Mouse (Mus musculus) olfactory bulb, adult 2 months (tissue): ENCODE measurements around the gene Ccdc159. TPM values are rescaled to one million over a fixed set of nuclear protein-coding genes. Genes with fewer than 3 reads are reported as not detected.

Experiments used
- H3K27ac ChIP-seq: fragments of 200-500 bp; 2 replicates; pipeline ENCODE4 v1.5.1; 2012; ENCODE audit warnings: low read depth, low read length; ENCODE audit not compliant: insufficient read depth
- H3K4me1 ChIP-seq: fragments of 200-500 bp; 2 replicates; pipeline ENCODE4 v1.6.1; 2012; ENCODE audit warnings: low read length; ENCODE audit not compliant: control insufficient read depth, insufficient read depth
- H3K4me3 ChIP-seq: fragments of 200-500 bp; 2 replicates; pipeline ENCODE4 v1.5.1; 2012; ENCODE audit warnings: mild to moderate bottlenecking, low read depth, low read length, moderate library complexity; ENCODE audit not compliant: insufficient read depth
- CTCF ChIP-seq: fragments of 200-500 bp; IDR thresholded peaks from 2 replicates; pipeline ENCODE4 v1.5.1; 2012; ENCODE audit warnings: low read depth, mild to moderate bottlenecking, low read length, moderate library complexity; ENCODE audit not compliant: insufficient read depth
- POLR2A ChIP-seq: fragments of 200-500 bp; IDR thresholded peaks from 2 replicates; pipeline ENCODE4 v1.6.1; 2012; ENCODE audit warnings: mild to moderate bottlenecking, low read depth, low read length, moderate library complexity; ENCODE audit not compliant: insufficient read depth
- WGBS: fragments of 180-500 bp; shearing (Covaris S2); methylation state at CpG from one replicate; pipeline ENCODE4 v1.1.7; 2018; 5-methylcytosine and 5-hydroxymethylcytosine counted together
- polyA plus RNA-seq: library from polyadenylated mRNA; stranded (reverse); fragments of >200 nt; gene quantifications from 2 replicates; pipeline ENCODE4 v1.2.4, GENCODE M21; 2012; ENCODE audit warnings: low replicate concordance; ENCODE audit not compliant: missing spikeins, insufficient read depth, insufficient read length

The Ccdc159 gene
- polyA plus RNA-seq, 1 experiment: not detected

DNA sequence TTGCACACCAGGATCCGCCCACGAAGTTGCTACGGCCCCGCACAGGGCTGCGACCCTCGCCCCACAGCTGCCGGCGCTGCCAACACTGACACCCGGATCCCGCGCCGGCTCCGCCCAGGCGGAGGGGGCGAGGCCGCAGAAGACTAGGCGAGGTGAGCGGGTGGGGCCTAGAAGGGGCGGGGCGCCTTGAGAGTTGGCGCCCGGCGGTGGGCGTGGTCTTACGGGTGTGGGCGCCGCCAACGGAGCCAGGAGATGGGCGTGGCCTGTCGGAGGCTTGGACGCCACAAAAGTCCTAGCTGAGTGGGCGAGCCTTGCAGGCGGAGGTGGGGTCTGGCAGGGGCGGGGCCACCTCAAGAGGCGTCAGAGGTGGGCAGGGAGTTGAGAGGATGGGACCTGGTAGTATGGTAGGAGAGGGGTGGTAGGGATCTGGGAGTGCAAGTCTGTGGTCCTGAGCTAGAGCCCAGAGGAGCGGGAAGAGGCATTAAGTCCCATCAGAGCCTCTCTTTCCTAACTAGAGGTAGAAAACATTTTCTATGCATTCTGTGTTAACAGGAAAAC, 9.2 kb upstream of the Ccdc159 start, which contains the start of gene Rab3d:
Rab3d (minus strand) TSS at position 158 of the 558 bp plus-strand sequence.
- peak within 1 kb of the TSS; percentile 59 for H3K4me3 ChIP-seq
- H3K27ac ChIP-seq: no peak within 1 kb of the TSS
- H3K4me1 ChIP-seq: peaks cover 11% of the 10 kb centered on the region
- under 1% methylated on average over 36 of the region's 36 CpGs for WGBS
- TF ChIP-seq CTCF: no peak
- TF ChIP-seq POLR2A: peak; percentile 31; the same call in 1 of the 2 replicates

DNA sequence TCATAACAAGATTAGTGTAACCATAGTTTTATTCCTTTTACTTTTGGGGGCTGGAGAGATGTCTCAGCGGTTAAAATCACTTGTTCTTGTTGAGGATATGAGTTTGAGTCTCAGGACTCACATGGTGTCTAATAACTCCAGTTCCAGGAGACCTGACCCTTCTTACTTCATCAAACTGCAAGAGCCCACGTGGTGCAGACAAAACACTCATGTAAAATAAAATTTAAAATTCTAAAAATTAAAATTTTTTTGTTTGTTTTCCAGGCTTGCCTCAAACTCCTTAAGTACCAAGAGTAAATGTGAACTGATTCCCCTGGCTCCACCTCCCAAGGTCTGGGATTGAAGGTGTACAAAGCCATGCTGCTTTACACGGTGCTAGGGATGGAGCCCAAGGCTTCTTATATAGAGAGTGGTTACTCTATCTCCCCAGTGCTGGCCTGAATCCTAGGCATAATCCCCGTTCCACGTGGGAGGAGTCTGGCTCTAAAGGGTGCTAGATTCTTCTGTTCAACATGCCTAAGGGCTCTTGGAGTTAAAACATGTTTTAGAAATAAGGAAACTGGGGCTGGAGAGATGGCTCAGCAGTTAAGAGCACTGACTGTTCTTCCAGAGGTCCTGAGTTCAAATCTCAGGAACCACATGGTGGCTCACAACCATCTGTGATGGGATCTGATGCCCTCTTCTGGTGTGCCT, 8.4 kb upstream of the Ccdc159 start:
- WGBS: 26% methylated on average over 5 of the region's 5 CpGs
- H3K27ac ChIP-seq: no peak overlapping the region
- H3K4me1 ChIP-seq: peaks cover 12% of the 10 kb centered on the region
- no peak for TF ChIP-seq POLR2A
- TF ChIP-seq CTCF: no peak
- no peak overlapping the region for H3K4me3 ChIP-seq

DNA sequence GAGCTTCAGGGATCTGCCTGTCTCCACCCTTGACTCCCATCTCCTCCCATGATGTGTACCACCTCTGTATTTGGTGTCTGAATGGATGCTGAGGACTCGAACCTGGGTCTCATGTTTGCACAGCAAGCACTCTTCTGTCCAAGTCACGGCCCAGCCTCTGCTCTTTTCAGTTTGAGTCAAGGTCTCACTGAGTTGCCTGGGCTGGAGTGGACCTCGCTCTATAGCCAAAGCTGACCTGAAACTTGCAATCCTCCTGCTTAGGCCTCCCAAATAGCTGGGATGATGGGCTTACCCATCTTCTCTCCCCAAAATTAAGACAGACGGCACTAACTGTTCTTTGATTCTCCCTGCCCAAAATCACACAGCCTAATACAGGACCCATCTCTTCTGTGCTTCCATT, 4.2 kb upstream of the Ccdc159 start:
- no peak overlapping the region for H3K4me3 ChIP-seq
- 90% methylated on average over 4 of the region's 4 CpGs for WGBS
- H3K4me1 ChIP-seq: peaks cover 12% of the 10 kb centered on the region
- TF ChIP-seq CTCF (no peak), POLR2A (no peak)
- no peak overlapping the region for H3K27ac ChIP-seq

DNA sequence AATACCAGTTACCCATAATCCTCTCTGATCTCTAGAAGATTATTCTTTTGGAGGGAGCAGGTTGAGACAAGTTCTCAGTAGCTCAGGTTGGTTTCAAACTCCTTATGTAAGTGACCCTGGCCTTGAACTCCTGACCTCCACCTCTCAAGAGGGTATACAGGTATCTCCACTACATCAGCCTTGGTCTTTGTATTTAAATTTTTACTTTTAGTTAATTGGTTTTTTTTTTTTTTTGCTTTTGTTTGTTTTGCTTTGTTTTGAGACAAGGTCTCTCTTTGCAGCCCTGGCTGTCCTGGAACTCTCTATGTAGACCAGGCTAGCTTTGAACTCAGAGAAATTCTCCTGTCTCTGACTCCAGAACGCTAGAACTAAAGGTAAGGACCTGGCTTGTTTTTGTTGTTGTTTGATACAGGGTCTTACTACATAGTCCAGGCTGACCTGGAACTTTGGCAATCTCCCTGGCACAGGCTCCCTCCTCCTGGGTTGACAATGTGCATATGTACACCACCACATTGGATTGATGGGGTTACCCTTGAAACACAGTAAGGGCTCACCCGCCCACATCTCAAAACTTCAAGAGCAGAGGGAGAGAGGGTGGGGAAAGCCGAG, 3.7 kb upstream of the Ccdc159 start:
- 67% methylated on average over 3 of the region's 3 CpGs for WGBS
- Histone ChIP-seq H3K27ac (no peak overlapping the region), H3K4me1 (peaks cover 9% of the 10 kb centered on the region), H3K4me3 (no peak overlapping the region)
- TF ChIP-seq POLR2A (no peak), CTCF (no peak)

DNA sequence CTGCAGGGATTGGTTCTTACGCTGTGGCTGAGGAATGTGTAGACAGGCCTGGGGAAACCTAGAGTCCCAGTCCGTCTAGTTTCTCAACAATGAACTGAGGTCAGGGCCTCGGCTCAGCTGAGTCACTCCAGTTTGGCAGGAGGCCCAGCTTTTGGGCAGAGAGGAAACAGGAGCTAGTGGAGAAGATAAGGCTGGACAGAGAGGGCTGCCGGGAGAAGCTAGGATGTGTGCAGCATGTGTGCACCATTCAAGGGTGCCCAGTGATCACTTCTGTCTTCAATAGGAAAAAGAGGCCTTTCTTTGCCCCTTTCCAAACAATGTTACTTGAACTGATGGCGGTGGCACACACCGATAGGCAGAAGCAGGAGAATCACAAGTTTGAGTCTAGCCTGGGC, 3.2 kb upstream of the Ccdc159 start:
- 48% methylated on average over 6 of the region's 6 CpGs for WGBS
- H3K4me3 ChIP-seq: no peak overlapping the region
- H3K27ac ChIP-seq: no peak overlapping the region
- TF ChIP-seq CTCF (no peak), POLR2A (no peak)
- H3K4me1 ChIP-seq: peaks cover 9% of the 10 kb centered on the region

DNA sequence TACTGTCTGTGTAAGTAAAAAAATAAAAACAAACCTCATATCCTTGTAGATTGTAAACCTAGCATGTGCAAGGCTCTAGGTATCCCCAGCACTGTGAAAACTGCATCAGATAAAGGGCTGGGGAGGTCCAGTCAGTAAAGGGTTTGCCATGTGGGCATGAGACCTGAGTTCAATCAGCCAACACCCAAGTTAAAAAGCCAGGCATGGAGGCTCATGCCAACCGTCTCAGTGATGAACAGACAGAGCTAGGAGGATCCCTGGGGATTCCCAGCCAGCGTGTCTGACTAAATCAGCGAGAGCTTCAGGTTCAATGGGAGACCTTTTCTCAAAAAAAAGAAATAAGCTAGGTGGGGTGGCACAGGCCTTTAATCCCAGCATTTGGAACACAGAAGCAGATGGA, 2.2 kb upstream of the Ccdc159 start:
- Histone ChIP-seq H3K27ac (no peak overlapping the region), H3K4me3 (no peak overlapping the region), H3K4me1 (peaks cover 9% of the 10 kb centered on the region)
- WGBS: 95% methylated on average over 3 of the region's 3 CpGs
- TF ChIP-seq POLR2A (no peak), CTCF (no peak)

DNA sequence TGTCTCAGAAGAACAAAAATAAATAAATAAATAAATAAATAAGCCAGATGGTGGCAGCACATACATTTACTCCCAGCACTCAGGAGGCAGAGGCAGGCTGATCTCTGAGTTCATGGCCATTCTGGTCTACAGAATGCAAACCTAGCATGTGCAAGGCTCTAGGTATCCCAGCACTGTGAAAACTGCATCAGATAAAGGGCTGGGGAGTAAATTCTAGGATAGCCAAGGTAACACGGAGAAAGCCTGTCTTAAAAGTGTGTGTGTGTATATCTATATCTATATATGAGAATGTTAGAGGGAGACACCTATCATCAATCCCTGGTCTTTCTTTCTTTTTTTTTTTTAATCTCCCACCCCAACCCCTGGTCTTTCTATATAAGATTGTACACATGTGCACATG, 1.8 kb upstream of the Ccdc159 start:
- H3K4me1 ChIP-seq: peaks cover 9% of the 10 kb centered on the region
- H3K27ac ChIP-seq: no peak overlapping the region
- 92% methylated on average over 1 of the region's 1 CpGs for WGBS
- TF ChIP-seq POLR2A: no peak
- no peak for TF ChIP-seq CTCF
- no peak overlapping the region for H3K4me3 ChIP-seq

DNA sequence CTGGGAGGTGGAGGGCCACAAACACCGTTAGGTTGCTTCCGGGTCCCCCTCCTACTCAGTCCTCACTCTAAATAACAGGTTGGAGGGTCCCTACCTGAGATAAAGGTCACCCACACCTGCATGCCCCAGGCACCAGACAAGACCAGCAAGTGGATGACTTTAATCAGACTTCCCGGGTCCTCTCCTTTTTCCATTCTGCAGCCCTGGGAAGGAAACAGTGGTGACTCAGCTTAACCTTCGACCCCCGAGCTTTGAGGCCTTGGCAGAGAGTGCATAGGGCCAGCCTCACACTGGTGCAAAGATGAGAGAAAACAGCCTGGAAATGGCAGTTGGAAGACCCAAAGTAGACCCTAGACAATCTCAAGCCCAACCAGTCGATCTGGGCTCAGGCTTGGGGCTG, 1.1 kb upstream of the Ccdc159 start:
- H3K27ac ChIP-seq: no peak overlapping the region
- no peak for TF ChIP-seq CTCF
- TF ChIP-seq POLR2A: no peak

DNA sequence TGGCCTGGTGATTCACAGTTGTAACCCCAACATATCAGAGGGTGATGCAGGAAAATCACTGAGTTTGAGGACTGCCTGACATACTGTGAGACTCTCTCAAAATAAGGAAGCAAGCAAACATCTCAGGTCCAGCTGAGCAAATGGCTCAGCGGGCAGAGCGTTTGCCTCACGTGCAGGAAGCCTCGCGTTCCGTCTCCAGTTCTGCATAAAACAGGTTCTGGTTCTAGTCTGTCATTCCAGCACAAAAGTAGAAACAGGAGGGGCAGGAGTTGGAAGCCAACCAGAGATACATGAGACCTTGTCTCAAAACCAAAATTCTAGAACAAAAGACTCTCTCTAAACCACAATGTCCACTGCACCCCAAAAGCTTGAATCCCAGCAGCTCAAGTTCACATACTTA, 487 bp upstream of the Ccdc159 start:
- under 1% methylated on average over 6 of the region's 6 CpGs for WGBS
- H3K4me3 ChIP-seq: peak overlapping the region; percentile 63
- H3K27ac ChIP-seq: peak overlapping the region; percentile 16
- TF ChIP-seq POLR2A: no peak
- peaks cover 9% of the 10 kb centered on the region for H3K4me1 ChIP-seq

More for the DNA sequence above, 1.1 kb upstream of the Ccdc159 start:
- H3K4me1 ChIP-seq: peaks cover 9% of the 10 kb centered on the region
- no peak overlapping the region; the same call in 1 of the 2 replicates for H3K4me3 ChIP-seq
- 79% methylated on average over 6 of the region's 6 CpGs for WGBS

DNA sequence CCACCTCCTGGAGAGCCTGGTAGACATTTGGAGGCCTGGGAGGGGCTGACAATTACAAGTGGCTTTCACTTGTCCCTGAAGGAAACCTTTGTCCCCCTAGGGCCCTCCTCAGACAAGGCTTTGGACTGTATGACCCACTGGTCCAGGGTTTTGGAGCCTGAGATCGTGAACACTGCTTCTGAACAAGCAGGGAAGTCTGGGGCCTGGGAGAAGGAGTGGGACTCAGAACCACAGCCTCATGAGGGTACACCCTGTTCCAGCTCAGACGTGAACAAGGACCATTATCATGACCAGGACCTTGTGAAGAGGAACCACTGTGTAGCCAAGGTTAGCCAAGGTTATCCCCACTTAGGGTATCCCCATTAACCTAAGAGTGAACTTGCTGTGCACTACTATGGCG, 1.9 kb downstream of the Ccdc159 start:
- Histone ChIP-seq H3K27ac (no peak overlapping the region), H3K4me3 (no peak overlapping the region), H3K4me1 (peaks cover 10% of the 10 kb centered on the region)
- TF ChIP-seq POLR2A: no peak
- no peak for TF ChIP-seq CTCF
- WGBS: 88% methylated on average over 3 of the region's 3 CpGs
